Mouse (Mus musculus): ENCODE measurements around the gene Pi4ka. TPM values are rescaled to one million over a fixed set of nuclear protein-coding genes. Genes with fewer than 3 reads are reported as not detected.

The Pi4ka gene
- total and polyA plus RNA-seq, 3 experiments: 40.5 to 149 (median 88.4) TPM

GRCm38 (mm10) chr16:17254005-17254597 lies 152.0 kb downstream of the Pi4ka start:
- H3K4me2 ChIP-seq (ENCODE audit: insufficient read depth, low read depth, poor library complexity, severe bottlenecking): no peak overlapping the region
- H3K9ac ChIP-seq (ENCODE audit: insufficient read depth, low read depth): no peak overlapping the region
- peaks cover 23 to 42% of the 10 kb centered on the region in 2 experiments for H3K36me3 ChIP-seq (replicated peaks in 1 of 2; ENCODE audit: control insufficient read depth in 1 of 2, insufficient read depth in 1 of 2, low read length in 1 of 2)
- H3K4me3 ChIP-seq (replicated peaks in 1 of 3; ENCODE audit: low read depth in 2 of 3, low read length in 2 of 3, poor library complexity in 1 of 3): no peak overlapping the region
- no peak overlapping the region for H3K27ac ChIP-seq (ENCODE audit: insufficient read depth, low read depth)
- H3K9me3 ChIP-seq (replicated peaks; ENCODE audit: low read length): no peaks in the 10 kb centered on the region
- H3K27me3 ChIP-seq (replicated peaks): no peaks in the 10 kb centered on the region
- peaks cover 7% of the 10 kb centered on the region; the same call in 1 of the 2 replicates for H3K79me2 ChIP-seq (replicated peaks; ENCODE audit: control insufficient read depth, extremely low read depth, insufficient read depth, poor library complexity, severe bottlenecking)
- dilution Hi-C loops (cut with MboI; ENCODE audit: extremely low pct_ligation_motif_present, extremely low pct_unique_long_range_greater_than_20kb, low sequenced_read_pairs): no loop called here
- peaks cover 16 to 46% of the 10 kb centered on the region in 2 experiments for H3K4me1 ChIP-seq (ENCODE audit: control insufficient read depth in 1 of 2, insufficient read depth in 2 of 2)
- no peak for TF ChIP-seq ZNF384 (IDR thresholded peaks at IDR 0.05; ENCODE audit: low read depth, low read length)
- no peak for TF ChIP-seq MAX (IDR thresholded peaks at IDR 0.05; ENCODE audit: low read length)
- no peak for TF ChIP-seq MAZ (IDR thresholded peaks at IDR 0.05; ENCODE audit: low read depth, low read length)
- DNase-seq (ENCODE audit: extremely low read depth): no peak
- in situ Hi-C loops (cut with MboI; ENCODE audit: low pct_ligation_motif_present, low pct_unique_long_range_greater_than_20kb, low sequenced_read_pairs): no loop called here

DNA sequence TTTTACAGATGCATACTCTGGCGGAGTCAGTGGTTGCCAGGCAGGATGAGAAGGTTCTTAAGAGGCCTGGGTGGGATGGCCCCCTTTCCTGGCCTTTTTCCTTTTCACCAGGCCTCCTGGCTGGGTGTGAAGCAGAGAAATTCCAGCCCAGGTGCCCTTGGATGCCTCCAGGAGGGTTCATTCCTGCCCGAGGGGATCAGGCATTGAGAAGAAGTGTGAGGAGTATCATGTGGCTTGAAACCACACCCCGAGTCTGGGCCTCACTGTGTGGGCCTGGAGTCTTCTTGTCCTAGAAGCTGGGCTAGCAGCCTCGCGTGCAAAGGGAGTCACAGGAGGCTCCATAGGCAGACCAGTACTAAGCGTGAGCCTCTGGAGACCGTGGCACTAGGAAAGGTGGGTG lies 153.3 kb downstream of the Pi4ka start:
- no peak for TF ChIP-seq PAX5 (IDR thresholded peaks at IDR 0.05; ENCODE audit: low read length)
- TF ChIP-seq NRF1 (IDR thresholded peaks at IDR 0.05; ENCODE audit: low read depth, low read length): no peak
- no peak for TF ChIP-seq JUND (conservative IDR thresholded peaks at IDR 0.05; ENCODE audit: low read depth, low read length)
- Histone ChIP-seq H3K9me3 (replicated peaks; ENCODE audit: low read length) (no peaks in the 10 kb centered on the region), H3K9ac (ENCODE audit: insufficient read depth, low read depth) (no peak overlapping the region), H3K4me2 (ENCODE audit: insufficient read depth, low read depth, poor library complexity, severe bottlenecking) (no peak overlapping the region), H3K79me2 (replicated peaks; ENCODE audit: control insufficient read depth, extremely low read depth, insufficient read depth, poor library complexity, severe bottlenecking) (peaks cover 10% of the 10 kb centered on the region; the same call in 1 of the 2 replicates), H3K36me3 (replicated peaks in 1 of 2; ENCODE audit: control insufficient read depth in 1 of 2, insufficient read depth in 1 of 2, low read length in 1 of 2) (peaks cover 10 to 33% of the 10 kb centered on the region in 2 experiments), H3K27ac (ENCODE audit: insufficient read depth, low read depth) (no peak overlapping the region), H3K4me1 (ENCODE audit: control insufficient read depth in 1 of 2, insufficient read depth in 2 of 2) (peaks cover 7 to 38% of the 10 kb centered on the region in 2 experiments), H3K4me3 (replicated peaks in 1 of 3; ENCODE audit: low read depth in 2 of 3, low read length in 2 of 3, poor library complexity in 1 of 3) (no peak overlapping the region), H3K27me3 (replicated peaks) (no peaks in the 10 kb centered on the region)
- dilution Hi-C loops (cut with MboI; ENCODE audit: extremely low pct_ligation_motif_present, extremely low pct_unique_long_range_greater_than_20kb, low sequenced_read_pairs): no loop called here
- no peak for DNase-seq (ENCODE audit: extremely low read depth)
- in situ Hi-C loops (cut with MboI; ENCODE audit: low pct_ligation_motif_present, low pct_unique_long_range_greater_than_20kb, low sequenced_read_pairs): no loop called here

DNA sequence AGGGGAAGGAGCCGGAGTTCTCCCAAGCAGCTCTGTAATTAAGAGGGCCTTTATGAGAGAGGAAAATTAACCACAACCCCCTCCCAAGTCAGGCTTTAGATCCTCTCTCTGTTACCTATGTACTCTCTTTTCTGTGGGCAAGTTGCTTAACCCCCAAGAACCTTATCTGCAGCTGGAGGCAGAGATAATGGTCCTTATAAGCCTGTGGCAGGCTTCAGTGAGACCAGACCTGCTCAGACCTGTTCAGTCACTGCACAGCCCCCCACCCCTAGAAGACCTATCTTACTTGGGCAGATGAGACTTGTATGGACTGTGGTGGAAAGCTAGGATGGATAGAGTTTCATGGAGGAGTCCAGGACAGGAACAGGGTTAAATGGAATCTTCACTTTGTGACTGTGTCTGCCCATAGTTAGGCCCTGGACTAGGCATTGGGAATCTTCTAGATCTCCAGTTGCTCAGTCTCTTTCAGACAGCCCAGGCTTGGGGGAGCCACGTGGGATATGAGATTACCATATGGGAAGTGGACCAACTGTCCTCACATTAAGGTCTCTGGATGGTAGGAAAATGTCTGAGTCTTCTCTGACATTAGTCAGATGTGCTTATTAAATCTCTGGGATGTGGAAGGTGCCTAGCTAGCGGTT lies 153.9 kb downstream of the Pi4ka start:
- in situ Hi-C loops (cut with MboI; ENCODE audit: low pct_ligation_motif_present, low pct_unique_long_range_greater_than_20kb, low sequenced_read_pairs) (no loop called here), dilution Hi-C loops (cut with MboI; ENCODE audit: extremely low pct_ligation_motif_present, extremely low pct_unique_long_range_greater_than_20kb, low sequenced_read_pairs) (no loop called here)
- no peak overlapping the region for H3K4me2 ChIP-seq (ENCODE audit: insufficient read depth, low read depth, poor library complexity, severe bottlenecking)
- H3K79me2 ChIP-seq (replicated peaks; ENCODE audit: control insufficient read depth, extremely low read depth, insufficient read depth, poor library complexity, severe bottlenecking): peaks cover 10% of the 10 kb centered on the region; the same call in 1 of the 2 replicates
- H3K27me3 ChIP-seq (replicated peaks): no peaks in the 10 kb centered on the region
- H3K9me3 ChIP-seq (replicated peaks; ENCODE audit: low read length): no peaks in the 10 kb centered on the region
- no peak for TF ChIP-seq RAD21 (IDR thresholded peaks at IDR 0.05; ENCODE audit: low read depth, low read length)
- peaks cover 4 to 33% of the 10 kb centered on the region in 2 experiments for H3K36me3 ChIP-seq (replicated peaks in 1 of 2; ENCODE audit: control insufficient read depth in 1 of 2, insufficient read depth in 1 of 2, low read length in 1 of 2)
- H3K27ac ChIP-seq (ENCODE audit: insufficient read depth, low read depth): no peak overlapping the region
- H3K9ac ChIP-seq (ENCODE audit: insufficient read depth, low read depth): no peak overlapping the region
- H3K4me1 ChIP-seq (ENCODE audit: control insufficient read depth in 1 of 2, insufficient read depth in 2 of 2): peaks cover 7 to 34% of the 10 kb centered on the region in 2 experiments
- H3K4me3 ChIP-seq (replicated peaks in 1 of 3; ENCODE audit: low read depth in 2 of 3, low read length in 2 of 3, poor library complexity in 1 of 3): no peak overlapping the region
- DNase-seq (ENCODE audit: extremely low read depth): no peak

All from CH12.LX (cell line).